Mouse (Mus musculus) hindbrain, embryonic 10.5 days (tissue): ENCODE results near the gene Tlnrd1. TPM values are rescaled to one million over a fixed set of nuclear protein-coding genes. Genes with fewer than 3 reads are reported as not detected.

Experiments
- DNase-seq: peaks from one replicate; pipeline ENCODE4 v3.0.0-alpha.2; 2017; ENCODE audit warnings: low spot score
- H3K27ac ChIP-seq: fragments of 300-500 bp; sonication (generic); 2 replicates; pipeline ENCODE4 v1.5.1; 2016; ENCODE audit warnings: mild to moderate bottlenecking, moderate library complexity
- H3K27me3 ChIP-seq: fragments of 300-500 bp; sonication (generic); 2 replicates; pipeline ENCODE4 v1.6.1; 2016; ENCODE audit warnings: mild to moderate bottlenecking; ENCODE audit not compliant: poor library complexity, insufficient read depth, severe bottlenecking
- H3K36me3 ChIP-seq: fragments of 300-500 bp; sonication (generic); 2 replicates; pipeline ENCODE4 v1.6.1; 2016; ENCODE audit warnings: mild to moderate bottlenecking, moderate library complexity
- H3K4me1 ChIP-seq: fragments of 300-500 bp; sonication (generic); replicated peaks from 2 replicates; pipeline ENCODE4 v1.6.1; 2016; ENCODE audit warnings: mild to moderate bottlenecking
- H3K4me3 ChIP-seq: fragments of 300-500 bp; sonication (generic); 2 replicates; pipeline ENCODE4 v1.5.1; 2016; ENCODE audit warnings: mild to moderate bottlenecking, moderate library complexity
- H3K9me3 ChIP-seq: fragments of 300-500 bp; sonication (generic); 2 replicates; pipeline ENCODE4 v1.6.1; 2016; ENCODE audit warnings: mild to moderate bottlenecking, moderate library complexity
- WGBS: fragments of 180-500 bp; shearing (Covaris S2); methylation state at CpG from one replicate; pipeline ENCODE4 v1.1.7; 2016; 5-methylcytosine and 5-hydroxymethylcytosine counted together
- polyA plus RNA-seq: library from polyadenylated mRNA; unstranded; fragments of >200 nt; fragmentation: Nextera tagmentation; extraction: Ambion mirVana; gene quantifications from 2 replicates; pipeline ENCODE4 v1.2.1, GENCODE M21; 2016

Tlnrd1 gene
- polyA plus RNA-seq, 1 experiment from 2014 or later = 15.2 TPM

DNA sequence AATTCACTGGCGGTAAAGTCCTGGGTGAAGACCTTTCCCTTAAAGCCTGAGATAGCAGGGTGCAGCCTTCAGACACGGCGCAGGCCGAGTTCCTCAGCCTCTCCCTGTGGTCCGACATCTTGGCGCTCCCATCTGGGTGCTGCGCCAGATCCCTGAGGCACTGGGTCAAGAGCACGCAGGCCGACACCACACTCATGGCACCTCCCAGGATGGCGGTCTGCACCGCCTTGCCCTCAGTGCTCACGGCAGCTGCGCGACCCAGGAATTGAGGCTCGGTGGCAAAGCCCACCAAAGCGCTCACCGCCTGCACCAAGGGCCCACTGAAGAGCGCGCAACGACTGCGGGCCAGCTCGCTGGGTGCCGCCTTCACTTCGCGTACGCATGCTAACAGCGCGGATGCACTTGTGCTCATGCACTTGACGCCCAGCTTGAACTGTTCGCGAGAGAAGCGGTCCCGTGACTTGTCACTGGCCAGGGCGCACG, 1.9 kb downstream of the Tlnrd1 start:
- Histone ChIP-seq H3K9me3 (peaks cover 6% of the 10 kb centered on the region; the same call in 1 of the 2 replicates), H3K4me1 (peaks cover 78% of the 10 kb centered on the region), H3K27ac (peak overlapping the region; percentile 99), H3K4me3 (peak overlapping the region; percentile 86), H3K36me3 (peaks cover 17% of the 10 kb centered on the region), H3K27me3 (no peaks in the 10 kb centered on the region)
- no peak for DNase-seq
- 90% methylated on average over 35 of the region's 35 CpGs for WGBS

DNA sequence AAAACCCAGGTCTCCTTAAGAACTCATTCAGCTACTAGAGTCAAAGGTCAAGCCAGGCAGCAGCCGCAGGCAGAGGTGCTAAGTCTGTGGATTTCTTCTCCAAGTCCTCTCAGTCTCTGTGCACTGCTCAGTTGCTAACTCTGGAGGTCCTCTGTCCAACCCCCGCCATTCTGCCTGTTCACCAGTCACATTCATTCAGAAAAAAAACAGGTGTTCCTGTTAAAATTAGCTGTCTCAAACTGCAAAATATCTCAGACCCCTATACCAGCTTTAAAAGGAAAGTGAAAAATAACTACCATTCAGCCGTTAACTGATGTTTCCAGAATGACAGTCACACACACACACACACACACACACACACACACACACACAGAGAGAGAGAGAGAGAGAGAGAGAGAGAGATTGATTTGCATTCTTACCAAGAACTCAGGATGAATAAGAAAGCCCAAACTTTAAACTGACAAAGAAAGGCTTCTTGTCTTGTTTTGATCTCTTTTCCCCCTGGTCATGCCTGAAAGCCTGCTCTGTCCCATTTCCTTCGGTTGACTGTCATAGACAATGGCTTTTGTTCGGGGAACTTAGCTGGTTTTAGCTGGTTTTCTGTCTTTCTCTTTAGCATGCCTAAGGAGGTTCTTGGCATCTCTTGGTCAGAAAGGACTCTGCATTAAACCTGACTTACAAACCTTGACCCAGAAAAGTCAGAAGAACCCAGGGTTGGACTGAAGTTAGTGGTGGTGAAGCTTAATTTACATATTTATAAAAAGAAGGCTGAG, 5.2 kb downstream of the Tlnrd1 start:
- peak; percentile 31 for DNase-seq
- WGBS = 13% methylated on average over 5 of the region's 5 CpGs
- Histone ChIP-seq H3K9me3 (peaks cover 6% of the 10 kb centered on the region; the same call in 1 of the 2 replicates), H3K27ac (peak overlapping the region; percentile 82), H3K36me3 (peaks cover 26% of the 10 kb centered on the region), H3K4me3 (peak overlapping the region; percentile 18), H3K27me3 (no peaks in the 10 kb centered on the region), H3K4me1 (peaks cover 64% of the 10 kb centered on the region)

DNA sequence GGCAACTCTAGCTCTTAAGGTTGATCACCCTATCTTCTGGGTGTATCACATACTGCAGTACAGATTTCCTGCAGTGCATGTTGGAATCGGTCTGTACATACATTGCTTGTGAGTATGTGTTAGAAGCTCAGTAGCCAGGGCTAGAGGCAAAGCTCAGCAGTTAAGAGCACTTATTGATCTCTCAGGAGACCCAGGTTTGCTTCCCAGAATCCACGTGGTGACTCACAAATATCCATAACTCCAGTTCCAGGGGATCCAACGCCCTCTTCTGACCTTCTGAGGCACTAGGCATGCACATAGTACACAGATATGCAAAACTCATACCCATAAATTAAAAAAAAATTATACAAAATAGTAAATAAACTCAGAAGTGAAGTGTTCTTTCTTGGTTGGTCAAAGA, 7.0 kb downstream of the Tlnrd1 start:
- no peak for DNase-seq

DNA sequence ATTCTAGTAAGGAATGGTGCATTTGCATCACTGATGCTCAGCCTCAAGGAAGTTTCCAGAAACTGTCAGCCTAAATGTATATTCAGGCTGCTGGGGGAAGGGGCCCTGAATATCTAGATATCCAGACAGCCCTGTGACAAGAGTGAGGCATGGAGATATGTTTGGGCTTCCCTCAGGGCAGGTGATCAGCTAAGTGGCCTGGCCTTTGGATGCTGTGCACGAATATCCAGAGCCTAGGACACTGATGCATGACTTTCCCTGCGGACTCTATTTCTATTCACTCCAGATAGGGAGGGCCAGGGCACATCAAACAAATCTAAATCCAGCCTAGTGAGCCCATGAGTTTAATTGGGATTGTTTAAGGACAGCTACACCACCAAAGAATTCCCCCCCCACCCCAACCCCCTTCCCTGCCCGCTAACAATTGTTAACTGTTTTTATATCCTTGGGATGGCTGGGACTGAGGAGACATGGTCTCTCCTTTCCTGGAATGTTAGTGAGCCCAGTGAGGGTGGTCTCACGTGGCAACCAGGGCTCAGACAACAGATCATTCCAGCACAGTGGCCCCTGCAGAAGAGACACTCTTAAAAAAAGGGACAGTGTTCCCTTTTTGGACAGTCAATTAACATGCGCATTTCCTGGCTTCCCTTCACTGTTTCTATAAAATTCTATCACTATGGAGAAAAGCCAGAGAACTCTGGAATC, 14.1 kb downstream of the Tlnrd1 start:
- Histone ChIP-seq H3K36me3 (no peaks in the 10 kb centered on the region), H3K9me3 (no peaks in the 10 kb centered on the region), H3K4me3 (no peak overlapping the region), H3K27me3 (no peaks in the 10 kb centered on the region), H3K27ac (no peak overlapping the region), H3K4me1 (peaks cover 16% of the 10 kb centered on the region)
- WGBS = 48% methylated on average over 5 of the region's 5 CpGs
- no peak for DNase-seq

More for the DNA sequence above, 7.0 kb downstream of the Tlnrd1 start:
- 81% methylated on average over 3 of the region's 3 CpGs for WGBS
- Histone ChIP-seq H3K36me3 (peaks cover 21% of the 10 kb centered on the region), H3K9me3 (peaks cover 1% of the 10 kb centered on the region; the same call in 1 of the 2 replicates), H3K4me3 (no peak overlapping the region), H3K4me1 (peaks cover 47% of the 10 kb centered on the region), H3K27ac (no peak overlapping the region), H3K27me3 (no peaks in the 10 kb centered on the region)

DNA sequence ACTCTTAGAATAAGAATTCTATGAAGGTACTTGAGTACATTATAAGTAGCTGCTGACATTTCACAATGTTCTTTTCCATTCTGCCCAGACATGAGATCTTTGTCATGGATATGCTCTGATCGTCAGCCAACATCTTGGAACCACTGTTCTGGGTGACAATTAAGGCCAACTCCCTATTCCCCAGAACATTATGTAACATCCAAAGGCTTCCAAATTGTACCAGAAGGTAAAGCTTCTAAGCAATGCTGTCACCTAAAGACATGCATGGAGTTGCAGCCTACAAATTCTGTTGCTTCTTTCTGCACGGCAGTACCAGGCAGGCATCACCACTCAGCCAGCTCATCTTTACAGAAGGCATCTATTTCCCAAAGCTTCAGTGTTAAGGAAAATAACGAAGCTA, 15.9 kb downstream of the Tlnrd1 start:
- no peak overlapping the region for H3K4me3 ChIP-seq
- H3K4me1 ChIP-seq = peaks cover 16% of the 10 kb centered on the region
- no peaks in the 10 kb centered on the region for H3K27me3 ChIP-seq
- H3K9me3 ChIP-seq = no peaks in the 10 kb centered on the region
- DNase-seq = no peak
- no peak overlapping the region for H3K27ac ChIP-seq
- 85% methylated on average over 3 of the region's 3 CpGs for WGBS
- no peaks in the 10 kb centered on the region for H3K36me3 ChIP-seq

DNA sequence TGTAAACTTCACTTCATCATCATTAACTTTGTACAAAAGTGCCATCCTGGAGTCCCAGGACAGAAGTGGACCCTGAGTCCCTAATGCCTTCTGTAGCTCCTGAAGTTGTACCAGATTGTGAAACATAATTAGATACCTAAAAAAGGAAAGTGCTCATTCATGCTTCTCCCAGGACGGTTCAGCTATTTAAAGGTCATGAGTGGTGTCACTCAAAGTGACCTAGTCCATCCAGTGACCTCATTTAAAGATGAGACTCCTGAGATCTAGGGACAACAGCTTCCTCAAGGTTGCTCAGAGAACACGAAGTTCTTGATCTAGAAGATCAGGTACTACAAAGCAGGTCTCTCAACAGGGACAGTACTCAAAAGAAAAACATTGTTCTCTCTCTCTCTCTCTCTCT, 20.6 kb downstream of the Tlnrd1 start:
- peaks cover 3% of the 10 kb centered on the region for H3K4me1 ChIP-seq
- no peak for DNase-seq
- H3K36me3 ChIP-seq = no peaks in the 10 kb centered on the region
- no peaks in the 10 kb centered on the region for H3K27me3 ChIP-seq
- no peak overlapping the region for H3K27ac ChIP-seq
- no peak overlapping the region for H3K4me3 ChIP-seq
- no peaks in the 10 kb centered on the region for H3K9me3 ChIP-seq
- WGBS = 46% methylated on average over 2 of the region's 2 CpGs

DNA sequence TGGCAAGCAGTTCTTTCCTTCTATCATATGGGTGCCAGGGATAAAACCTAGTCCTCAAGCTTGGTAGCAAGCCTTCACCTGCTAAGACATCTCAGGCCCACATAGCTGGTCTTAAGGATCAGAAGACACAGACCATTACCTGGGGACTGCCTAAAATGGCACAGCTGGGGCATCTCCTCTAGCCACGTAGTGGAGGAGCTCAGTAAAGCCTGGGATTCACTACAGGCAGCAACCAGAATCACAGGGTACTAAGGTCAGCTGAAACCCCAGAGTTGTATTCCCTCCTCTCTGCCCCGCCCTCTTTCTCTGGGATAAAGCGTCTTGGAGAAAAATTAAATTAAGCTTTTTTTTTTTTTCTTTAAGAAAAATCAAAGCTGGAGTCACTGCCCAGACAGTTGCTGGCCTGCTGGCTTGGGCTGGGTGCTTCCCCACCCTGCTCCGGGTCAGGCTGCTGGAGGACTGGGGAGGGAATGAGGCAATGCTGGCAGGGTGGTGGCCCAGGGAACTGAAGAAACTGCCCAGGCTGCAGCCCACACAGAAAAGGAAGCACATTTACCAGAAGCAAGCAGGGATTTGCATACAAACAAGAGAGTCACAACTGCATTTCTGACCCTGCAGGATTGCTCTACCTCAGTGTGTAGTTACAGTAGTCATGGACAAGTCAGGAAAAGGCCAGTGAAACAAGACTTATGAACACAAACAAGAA, 24.6 kb downstream of the Tlnrd1 start:
- Histone ChIP-seq H3K9me3 (no peaks in the 10 kb centered on the region), H3K36me3 (no peaks in the 10 kb centered on the region), H3K27ac (no peak overlapping the region), H3K4me3 (no peak overlapping the region), H3K27me3 (no peaks in the 10 kb centered on the region), H3K4me1 (no peaks in the 10 kb centered on the region)
- no peak for DNase-seq
- WGBS = 69% methylated on average over 4 of the region's 4 CpGs

DNA sequence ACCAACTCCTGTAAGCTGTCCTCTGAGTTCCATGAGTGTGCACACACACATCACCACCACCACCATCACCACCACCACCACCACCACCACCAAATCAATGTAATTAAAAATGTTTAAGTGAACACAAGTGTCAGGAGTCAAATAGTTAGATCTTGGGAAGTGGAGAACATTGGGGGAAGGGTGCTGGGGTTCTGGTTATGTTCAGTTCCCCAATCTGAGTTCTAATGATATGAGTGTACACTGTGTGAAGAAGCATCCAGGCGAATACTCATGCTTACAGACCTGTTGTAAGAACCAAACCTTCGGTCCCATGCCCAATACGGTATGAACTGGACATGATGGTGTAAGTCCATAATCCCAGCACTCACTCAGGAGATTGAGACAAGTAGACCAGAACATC, 26.2 kb downstream of the Tlnrd1 start:
- Histone ChIP-seq H3K36me3 (no peaks in the 10 kb centered on the region), H3K9me3 (no peaks in the 10 kb centered on the region), H3K4me3 (no peak overlapping the region), H3K27ac (no peak overlapping the region), H3K27me3 (no peaks in the 10 kb centered on the region), H3K4me1 (no peaks in the 10 kb centered on the region)
- 87% methylated on average over 3 of the region's 3 CpGs for WGBS
- DNase-seq = no peak

DNA sequence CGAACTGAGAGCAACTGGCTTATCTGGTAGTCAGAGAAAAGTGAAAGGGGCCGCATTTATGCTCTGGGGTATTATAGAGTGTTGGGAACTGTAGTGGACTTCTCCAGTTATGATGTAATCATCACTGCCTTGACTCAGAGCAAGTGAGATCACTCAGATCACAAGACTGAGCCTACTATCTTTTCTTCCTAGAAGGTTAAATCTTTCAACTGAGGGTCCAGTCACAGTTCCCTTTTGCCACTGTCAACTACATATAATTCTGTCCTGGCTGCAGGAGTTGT, 27.0 kb downstream of the Tlnrd1 start:
- WGBS = 75% methylated on average over 2 of the region's 2 CpGs
- no peak for DNase-seq
- no peaks in the 10 kb centered on the region for H3K36me3 ChIP-seq

DNA sequence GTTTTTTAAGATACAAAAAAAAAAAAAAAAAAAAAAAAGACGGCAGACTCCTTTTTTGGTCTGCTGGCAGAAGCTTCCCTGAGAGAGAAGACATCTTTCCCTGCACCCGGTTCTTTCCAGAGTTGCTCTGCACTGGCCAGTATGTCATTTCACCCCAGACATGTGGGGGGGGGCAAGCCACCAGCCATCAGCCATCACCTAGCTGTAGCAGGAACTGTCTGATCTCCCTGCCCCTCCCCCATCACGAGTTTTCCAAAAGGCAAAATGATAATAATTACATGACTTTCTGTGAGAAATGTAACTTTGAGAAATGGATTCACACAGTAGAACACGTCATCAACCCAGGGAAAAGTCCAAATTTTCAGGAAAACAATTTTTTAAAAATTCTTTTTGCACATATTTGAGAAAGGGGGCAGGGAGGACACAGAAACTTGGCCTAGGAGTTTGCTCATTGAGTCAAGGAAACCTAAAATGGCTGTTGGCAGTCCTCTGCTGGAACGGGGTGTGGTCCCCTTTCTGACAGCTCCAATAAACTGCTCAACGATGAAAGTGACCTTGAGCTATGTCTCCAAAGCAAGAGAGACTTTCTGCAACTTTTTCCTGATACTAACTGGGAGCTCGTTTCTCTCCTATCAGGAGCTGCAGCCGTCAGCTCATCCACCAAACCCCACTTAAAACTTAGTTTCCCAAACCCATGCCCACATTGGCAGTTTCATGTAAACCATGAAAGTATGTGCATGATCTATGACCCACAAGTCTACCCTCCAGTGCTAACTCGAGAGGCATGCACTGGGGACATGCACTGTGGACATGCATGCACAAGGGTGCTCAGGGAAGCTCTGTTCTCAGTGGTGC, 27.5 kb downstream of the Tlnrd1 start:
- 84% methylated on average over 9 of the region's 9 CpGs for WGBS
- H3K4me1 ChIP-seq = peaks cover 11% of the 10 kb centered on the region
- H3K27me3 ChIP-seq = no peaks in the 10 kb centered on the region
- DNase-seq = no peak
- H3K36me3 ChIP-seq = no peaks in the 10 kb centered on the region
- no peaks in the 10 kb centered on the region for H3K9me3 ChIP-seq
- no peak overlapping the region for H3K27ac ChIP-seq
- no peak overlapping the region for H3K4me3 ChIP-seq

More for the DNA sequence above, 27.0 kb downstream of the Tlnrd1 start:
- Histone ChIP-seq H3K4me1 (peaks cover 6% of the 10 kb centered on the region), H3K27me3 (no peaks in the 10 kb centered on the region), H3K27ac (no peak overlapping the region), H3K4me3 (no peak overlapping the region), H3K9me3 (no peaks in the 10 kb centered on the region)

DNA sequence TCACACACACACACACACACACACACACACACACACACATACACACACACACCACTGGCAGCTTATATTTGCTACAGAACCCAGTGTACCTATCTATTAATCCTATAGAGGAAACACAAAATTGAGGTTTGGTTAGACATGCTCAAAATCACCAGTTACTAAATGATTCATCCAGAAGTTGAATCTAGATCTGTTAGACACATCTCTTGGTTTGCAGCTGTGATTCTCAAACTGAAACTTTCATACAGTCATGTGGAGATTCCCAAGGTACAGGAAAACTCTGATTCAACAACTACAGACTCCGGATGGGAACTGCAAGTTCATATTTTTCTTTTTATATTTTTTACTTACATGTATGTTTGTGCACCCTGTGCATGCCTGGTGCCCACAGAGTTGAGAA, 28.9 kb downstream of the Tlnrd1 start:
- no peak for DNase-seq
- H3K9me3 ChIP-seq = no peaks in the 10 kb centered on the region
- H3K4me1 ChIP-seq = peaks cover 11% of the 10 kb centered on the region
- H3K4me3 ChIP-seq = no peak overlapping the region
- 93% methylated on average over 1 of the region's 1 CpGs for WGBS
- H3K27me3 ChIP-seq = no peaks in the 10 kb centered on the region
- H3K27ac ChIP-seq = no peak overlapping the region
- H3K36me3 ChIP-seq = no peaks in the 10 kb centered on the region
